Mouse (Mus musculus) kidney, postnatal 0 days (tissue): ENCODE results near the gene Armc9. TPM values are rescaled to one million over a fixed set of nuclear protein-coding genes. Genes with fewer than 3 reads are reported as not detected.

Experiments
- ATAC-seq: fragments of 200-750 bp; cut with Nextera tagmentation; replicated peaks from 2 replicates; pipeline ENCODE4 v1.8.0; 2017; ENCODE audit warnings: low read depth, moderate number of reproducible peaks, moderate TSS enrichment, moderate library complexity; ENCODE audit not compliant: low FRiP score
- DNase-seq: peaks from one replicate; pipeline ENCODE4 v3.0.0-alpha.2; 2016; ENCODE audit warnings: low spot score
- H3K27ac ChIP-seq: fragments of 300-500 bp; sonication (generic); 2 replicates; pipeline ENCODE4 v1.5.1; 2014; ENCODE audit warnings: mild to moderate bottlenecking
- H3K27me3 ChIP-seq: fragments of 300-500 bp; sonication (generic); 2 replicates; pipeline ENCODE4 v1.6.1; 2014; ENCODE audit warnings: low read length, mixed read lengths; ENCODE audit not compliant: insufficient read depth
- H3K36me3 ChIP-seq: fragments of 300-500 bp; sonication (generic); 2 replicates; pipeline ENCODE4 v1.6.1; 2014; ENCODE audit warnings: low read length, mixed read lengths; ENCODE audit not compliant: insufficient read depth
- H3K4me1 ChIP-seq: fragments of 300-500 bp; sonication (generic); replicated peaks from 2 replicates; pipeline ENCODE4 v1.6.1; 2014; ENCODE audit warnings: antibody characterized with exemption, low read length, mixed read lengths; ENCODE audit not compliant: insufficient read depth
- H3K4me2 ChIP-seq: fragments of 300-500 bp; sonication (generic); 2 replicates; pipeline ENCODE4 v1.6.1; 2014; ENCODE audit warnings: mild to moderate bottlenecking, low read length, moderate library complexity, mixed read lengths
- H3K4me3 ChIP-seq: fragments of 300-500 bp; sonication (generic); replicated peaks from 2 replicates; pipeline ENCODE4 v1.5.1; 2014; ENCODE audit warnings: low read depth, low read length
- H3K9ac ChIP-seq: fragments of 300-500 bp; sonication (generic); 2 replicates; pipeline ENCODE4 v1.6.1; 2014; ENCODE audit warnings: low read depth, low read length
- H3K9me3 ChIP-seq: fragments of 300-500 bp; sonication (generic); replicated peaks from 2 replicates; pipeline ENCODE4 v1.6.1; 2016; ENCODE audit warnings: low read length, inconsistent platforms, mixed read lengths
- CTCF ChIP-seq: IDR thresholded peaks from 2 replicates; pipeline ENCODE4 v1.5.1; 2016; ENCODE audit warnings: antibody characterized with exemption, low read depth, mild to moderate bottlenecking, moderate library complexity
- WGBS: fragments of 180-500 bp; shearing (Covaris S2); extraction: QIAGEN DNeasy Blood & Tissue Kit; methylation state at CpG from one replicate; pipeline ENCODE4 v1.1.7; 2014; 5-methylcytosine and 5-hydroxymethylcytosine counted together
- polyA plus RNA-seq: library from polyadenylated mRNA; unstranded; fragments of >200 nt; fragmentation: Nextera tagmentation; extraction: Ambion mirVana; gene quantifications from 2 replicates; pipeline ENCODE4 v1.2.1, GENCODE M21; 2015

The Armc9 gene
- polyA plus RNA-seq, 1 experiment from 2014 or later, result 16.5 TPM

GRCm38 (mm10) chr1:86160059-86160458 lies 5.5 kb downstream of the Armc9 start:
- 94% methylated on average over 6 of the region's 6 CpGs for WGBS
- TF ChIP-seq CTCF, result no peak
- Histone ChIP-seq H3K4me1 (peaks cover 6% of the 10 kb centered on the region; the same call in 1 of the 2 replicates), H3K27ac (no peak overlapping the region), H3K4me2 (no peak overlapping the region), H3K27me3 (no peaks in the 10 kb centered on the region), H3K36me3 (peaks cover 47% of the 10 kb centered on the region; the same call in 1 of the 2 replicates), H3K9me3 (no peaks in the 10 kb centered on the region), H3K9ac (no peak overlapping the region), H3K4me3 (no peak overlapping the region)
- ATAC-seq (no peak), DNase-seq (no peak)

DNA sequence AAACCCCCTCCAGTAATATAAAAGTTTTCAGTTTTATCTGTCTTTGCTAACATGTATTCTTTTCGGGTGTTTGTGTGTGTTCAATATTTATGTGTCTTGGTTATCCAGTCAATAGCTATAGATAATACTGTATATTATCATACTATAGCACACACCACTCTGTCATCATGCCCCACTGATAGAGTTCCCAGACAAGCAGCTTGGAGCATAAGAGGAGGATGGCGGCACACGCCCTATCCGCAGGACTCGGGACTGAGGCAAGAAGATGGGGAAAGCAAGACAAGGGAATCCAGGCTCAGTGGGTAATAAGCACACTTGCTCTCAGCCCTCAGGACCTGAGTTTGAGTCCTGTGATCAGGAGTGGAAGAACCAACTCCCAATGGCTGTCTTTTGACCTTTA lies 5.9 kb downstream of the Armc9 start:
- H3K4me2 ChIP-seq, result no peak overlapping the region
- no peaks in the 10 kb centered on the region for H3K9me3 ChIP-seq
- no peak for TF ChIP-seq CTCF
- ATAC-seq (no peak), DNase-seq (no peak)
- WGBS, result 98% methylated on average over 5 of the region's 5 CpGs
- H3K4me3 ChIP-seq, result no peak overlapping the region
- H3K36me3 ChIP-seq, result peaks cover 47% of the 10 kb centered on the region; the same call in 1 of the 2 replicates
- H3K9ac ChIP-seq, result no peak overlapping the region
- H3K27ac ChIP-seq, result no peak overlapping the region
- no peaks in the 10 kb centered on the region for H3K27me3 ChIP-seq
- peaks cover 2% of the 10 kb centered on the region; the same call in 1 of the 2 replicates for H3K4me1 ChIP-seq

DNA sequence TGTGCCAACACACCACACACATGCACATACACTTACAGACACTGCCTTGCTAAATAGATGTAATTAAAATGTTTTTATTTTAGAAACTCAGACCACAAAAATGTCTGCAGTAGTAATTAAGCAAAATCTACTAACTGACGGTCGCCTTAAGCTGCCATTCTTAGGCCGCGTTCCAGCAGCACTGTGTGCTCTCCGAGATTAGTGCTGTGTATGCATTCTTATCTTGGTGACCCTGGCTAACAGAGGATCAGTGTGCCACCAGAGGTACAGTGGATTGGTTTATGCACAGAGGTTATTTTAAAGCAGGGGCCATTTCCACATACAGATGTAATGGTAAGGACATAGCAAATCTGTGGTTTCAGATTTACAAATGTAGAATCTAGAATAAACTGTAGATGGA lies 6.5 kb downstream of the Armc9 start:
- no peaks in the 10 kb centered on the region for H3K9me3 ChIP-seq
- no peak overlapping the region for H3K27ac ChIP-seq
- no peak overlapping the region for H3K9ac ChIP-seq
- TF ChIP-seq CTCF, result no peak
- peaks cover 51% of the 10 kb centered on the region; the same call in 1 of the 2 replicates for H3K36me3 ChIP-seq
- ATAC-seq, result no peak
- no peak for DNase-seq
- H3K27me3 ChIP-seq, result no peaks in the 10 kb centered on the region
- no peaks in the 10 kb centered on the region for H3K4me1 ChIP-seq
- H3K4me3 ChIP-seq, result no peak overlapping the region
- H3K4me2 ChIP-seq, result no peak overlapping the region
- 90% methylated on average over 5 of the region's 5 CpGs for WGBS

- Histone ChIP-seq H3K4me3 (no peak overlapping the region), H3K4me1 (no peaks in the 10 kb centered on the region), H3K36me3 (0 out of 2 replicates have a peak, but pooled peaks cover 16% of the 10 kb centered on the region), H3K27me3 (no peaks in the 10 kb centered on the region), H3K27ac (no peak overlapping the region), H3K9ac (no peak overlapping the region), H3K9me3 (no peaks in the 10 kb centered on the region), H3K4me2 (no peak overlapping the region)
- DNase-seq, result no peak
- peak; percentile 53 for TF ChIP-seq CTCF
- no peak for ATAC-seq
- WGBS, result 95% methylated on average over 5 of the region's 5 CpGs
Measured at GRCm38 (mm10) chr1:86174602-86175001, 20.0 kb downstream of the Armc9 start.

- peak overlapping the region; percentile 60 for H3K27ac ChIP-seq
- ATAC-seq (peak; percentile 59), DNase-seq (peak; percentile 25)
- H3K9me3 ChIP-seq, result no peaks in the 10 kb centered on the region
- H3K4me2 ChIP-seq, result no peak overlapping the region
- no peaks in the 10 kb centered on the region for H3K27me3 ChIP-seq
- TF ChIP-seq CTCF, result no peak
- H3K36me3 ChIP-seq, result 0 out of 2 replicates have a peak, but pooled peaks cover 16% of the 10 kb centered on the region
- H3K4me1 ChIP-seq, result no peaks in the 10 kb centered on the region
- no peak overlapping the region for H3K4me3 ChIP-seq
- no peak overlapping the region for H3K9ac ChIP-seq
- WGBS, result 48% methylated on average over 2 of the region's 2 CpGs
Measured at GRCm38 (mm10) chr1:86176066-86176465, 21.5 kb downstream of the Armc9 start.

DNA sequence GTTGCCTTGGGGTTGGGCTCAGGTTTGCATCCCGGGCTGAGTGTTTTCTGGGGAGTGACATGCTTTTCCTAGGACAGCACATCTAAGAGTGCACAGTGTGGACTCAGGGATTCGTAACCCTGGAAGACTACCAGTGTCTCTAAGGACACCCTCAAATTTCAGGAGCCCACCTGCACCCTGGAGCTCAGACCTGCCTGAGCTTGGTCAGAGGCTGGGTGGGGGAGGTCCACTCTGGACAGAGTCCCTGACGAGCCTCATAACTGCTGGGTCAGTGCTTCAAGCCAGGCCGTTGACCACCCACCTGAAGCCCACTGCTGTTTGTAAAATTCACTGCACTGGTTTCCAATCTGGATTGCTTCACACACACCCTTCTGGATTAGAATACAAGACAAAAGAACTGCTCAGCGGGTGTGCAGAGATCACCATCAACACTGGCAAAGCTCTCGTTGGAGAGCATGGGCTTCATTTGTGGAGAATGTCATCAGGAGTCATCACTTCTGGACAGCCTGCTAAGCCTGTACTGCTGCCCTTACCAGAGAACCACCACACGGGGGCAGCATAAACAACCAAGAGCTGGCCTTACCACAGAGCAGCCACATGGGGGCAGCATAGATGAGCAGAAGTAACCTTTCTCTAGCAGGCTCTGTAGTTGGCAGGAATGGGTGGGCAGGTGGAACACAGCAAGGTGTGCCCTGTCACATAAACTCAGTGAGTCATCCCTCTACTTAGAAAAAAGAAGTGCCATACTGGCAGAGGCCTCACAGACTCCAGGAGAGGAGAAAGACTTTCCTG lies 24.1 kb downstream of the Armc9 start:
- Histone ChIP-seq H3K4me3 (no peak overlapping the region), H3K27ac (no peak overlapping the region), H3K36me3 (0 out of 2 replicates have a peak, but pooled peaks cover 12% of the 10 kb centered on the region), H3K9ac (no peak overlapping the region), H3K4me2 (no peak overlapping the region), H3K4me1 (no peaks in the 10 kb centered on the region), H3K27me3 (no peaks in the 10 kb centered on the region), H3K9me3 (no peaks in the 10 kb centered on the region)
- DNase-seq, result peak; percentile 93
- TF ChIP-seq CTCF, result peak; percentile 100
- 47% methylated on average over 7 of the region's 7 CpGs for WGBS
- peak; percentile 76 for ATAC-seq
